Mouse (Mus musculus): ENCODE measurements at regions not wholly inside any gene's neighbourhood (a gene's known extent, or its start where the extent isn't known, plus 50 kb on each side); places are given as distances from the start of the nearest gene placed in this dataset.
"Not testable (repeated sequence)": the region's sequence is repeated elsewhere in the genome, so short reads cannot be mapped to it uniquely, and the experiment has no call there.

- no peak for DNase-seq (ENCODE audit: low spot score in 2 of 2)
Observed at GRCm38 (mm10) chr5:13654173-13654572, 137.2 kb upstream of the Speer3 start.

GRCm38 (mm10) chr5:13658301-13658700 lies 133.1 kb upstream of the Speer3 start:
- DNase-seq (ENCODE audit: low spot score in 2 of 2): not testable (repeated sequence)

GRCm38 (mm10) chr5:13659514-13659913 lies 131.9 kb upstream of the Speer3 start:
- DNase-seq (ENCODE audit: low spot score in 2 of 2): no peak

GRCm38 (mm10) chr5:13667444-13667843 lies 124.0 kb upstream of the Speer3 start:
- peak; percentile 61 to 86 for DNase-seq (ENCODE audit: low spot score in 2 of 2)

GRCm38 (mm10) chr5:13668840-13669239 lies 122.6 kb upstream of the Speer3 start:
- DNase-seq (ENCODE audit: low spot score in 2 of 2): no peak

GRCm38 (mm10) chr5:13690929-13691806 lies 100.3 kb upstream of the Speer3 start:
- DNase-seq (ENCODE audit: low spot score in 2 of 2): no peak

GRCm38 (mm10) chr5:13694847-13695246 lies 96.6 kb upstream of the Speer3 start:
- no peak for DNase-seq (ENCODE audit: low spot score in 2 of 2)

Data from frontal cortex, postnatal 36 days (tissue).